Mouse (Mus musculus) inflammation-experienced regulatory T-cells, adult 16 weeks (primary cell): Measurements from ENCODE around the gene Pfkl. TPM values are rescaled to one million over a fixed set of nuclear protein-coding genes. Genes with fewer than 3 reads are reported as not detected.

Source experiments
- polyA plus RNA-seq: library from polyadenylated mRNA; unstranded; fragments of 100-300 nt; shearing (Covaris generic); gene quantifications from one replicate; pipeline ENCODE4 v1.2.1, GENCODE M21; 2017

Gene Pfkl
- polyA plus RNA-seq: 111 TPM

DNA sequence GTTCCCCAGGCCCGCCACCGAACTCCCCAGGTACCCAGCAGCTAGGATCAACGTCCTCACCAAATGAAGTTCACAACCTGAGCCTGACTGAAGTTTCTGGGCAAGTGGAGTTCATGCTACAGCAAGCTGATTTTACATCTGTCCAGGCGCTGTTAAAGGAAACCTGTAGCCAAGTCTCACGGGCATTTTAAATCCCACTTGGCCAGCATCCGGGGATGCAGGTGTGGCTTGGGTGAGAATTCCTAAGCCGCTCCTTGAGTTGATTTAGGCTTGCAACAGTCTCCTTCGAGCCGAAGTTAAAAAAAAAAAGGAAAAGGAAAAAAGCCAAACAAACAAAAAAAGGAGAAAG, at the start of gene Pfkl:
TSS of gene Pfkl (minus strand) at position 139 of the 349 bp plus-strand sequence.

DNA sequence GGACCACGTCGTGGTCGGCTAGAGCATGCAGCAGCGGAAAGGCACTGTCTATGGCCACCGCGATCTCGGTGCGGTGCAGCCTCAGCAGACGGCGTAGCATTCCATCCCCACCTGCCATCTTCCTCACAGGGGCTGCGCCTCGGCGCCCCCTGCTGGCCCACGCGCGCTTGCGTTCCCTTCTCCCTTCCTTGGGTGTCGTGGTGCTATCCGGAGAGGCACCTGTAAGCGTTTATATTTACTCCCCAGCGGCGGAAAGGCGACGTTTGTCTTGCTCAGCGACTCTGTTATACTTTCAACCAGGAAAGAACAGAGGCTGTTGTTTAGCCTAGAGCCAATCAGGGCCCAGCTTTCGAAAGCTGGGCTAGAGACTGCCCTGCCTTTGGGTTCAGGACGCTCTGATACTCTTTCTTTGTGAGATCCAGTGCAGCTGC, 33.5 kb upstream of the Pfkl start, which contains the start of gene Aire:
TSS of gene Aire (minus strand) at position 205 of the 431 bp plus-strand sequence.

DNA sequence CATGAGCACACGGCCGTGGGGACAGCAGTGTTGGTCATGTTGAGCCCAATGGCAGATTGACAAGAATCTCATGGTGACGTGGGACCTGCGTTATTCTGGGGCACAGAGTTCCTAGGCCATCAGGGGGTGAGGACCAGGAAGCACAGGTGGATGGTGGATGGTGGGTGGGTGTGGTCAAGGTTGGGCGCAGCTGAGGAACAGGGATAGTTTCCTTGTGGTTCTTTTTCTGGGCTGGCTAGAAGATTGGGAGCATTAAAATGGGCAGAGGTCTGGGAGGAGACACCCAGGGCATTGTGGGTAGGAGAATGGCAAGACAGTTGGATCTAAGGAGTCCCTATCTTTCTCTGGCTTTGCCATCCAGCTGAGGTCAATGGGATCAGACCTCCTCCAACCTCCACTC, 31.8 kb upstream of the Pfkl start, which contains the start of gene Dnmt3l:
TSS of gene Dnmt3l (plus strand) at position 301 of the 400 bp plus-strand sequence.

DNA sequence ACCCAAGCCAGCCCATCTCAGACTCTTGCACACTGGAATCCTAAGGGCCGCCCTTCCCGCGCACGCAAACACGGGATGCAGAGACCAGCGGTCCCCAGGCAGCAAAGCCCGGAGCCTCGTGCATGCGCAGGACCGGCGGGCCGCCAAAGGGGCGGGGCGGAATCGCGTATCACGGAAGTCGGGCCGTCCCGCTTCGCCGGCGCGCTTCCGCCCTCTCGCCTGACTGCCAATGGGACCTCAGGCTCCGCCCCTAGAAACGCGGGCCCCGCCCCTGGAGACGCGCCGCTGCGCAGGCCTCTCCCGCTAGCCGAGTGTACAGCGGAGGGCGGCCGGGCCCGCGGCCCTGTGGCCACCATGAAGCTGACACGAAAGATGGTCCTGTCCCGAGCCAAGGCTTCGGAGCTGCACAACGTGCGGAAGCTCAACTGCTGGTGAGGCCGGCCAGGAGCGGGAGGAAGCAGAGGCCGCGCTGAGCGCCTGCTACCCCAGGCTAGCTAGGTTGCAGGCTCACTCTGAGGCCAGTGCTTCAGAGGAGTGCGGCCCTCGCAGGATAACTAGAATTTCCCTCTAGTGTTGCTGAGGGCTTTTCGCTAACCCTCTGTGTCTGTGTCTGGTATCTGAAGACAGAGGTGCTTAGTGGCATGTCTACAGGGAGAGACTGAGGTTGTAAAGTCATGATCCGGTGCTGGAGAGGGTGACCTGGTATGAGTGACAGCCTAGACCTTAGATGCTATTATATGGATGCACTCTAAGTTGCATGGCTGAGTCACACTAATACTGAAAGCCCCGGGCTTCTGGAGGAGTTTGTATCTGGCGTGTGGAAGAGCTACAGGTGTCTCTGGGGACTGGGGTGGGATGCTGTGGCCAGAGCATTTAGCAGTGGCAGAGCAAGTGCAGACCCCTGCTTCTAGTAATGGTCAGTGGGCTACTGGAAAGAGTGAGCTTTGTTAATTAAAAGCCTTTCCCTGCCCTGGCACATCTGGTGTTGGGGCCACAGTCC, 31.2 kb downstream of the Pfkl start, which contains the start of gene 1810043G02Rik:
TSS of gene 1810043G02Rik (plus strand) at position 174 of the 1,000 bp plus-strand sequence.

DNA sequence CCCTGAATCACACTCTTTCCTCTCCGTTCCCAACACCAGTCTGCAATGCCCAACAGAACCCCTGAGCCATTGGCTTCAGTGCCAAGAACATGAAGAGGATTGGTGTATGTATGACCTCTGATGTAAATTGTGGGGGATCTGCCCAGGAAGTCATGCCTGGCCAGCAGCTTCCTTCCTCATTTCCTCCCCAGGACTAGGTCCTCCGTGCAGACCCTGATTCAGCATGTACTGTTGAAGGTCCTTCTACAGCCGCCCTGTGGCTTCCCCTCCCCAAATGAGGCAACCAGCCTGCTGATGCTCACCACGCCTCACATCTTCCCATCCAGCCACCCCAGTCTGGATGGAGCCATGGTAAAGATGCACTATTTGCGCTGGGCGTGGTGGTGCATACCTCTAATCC, 39.4 kb downstream of the Pfkl start, which contains the start of gene Trpm2:
TSS of gene Trpm2 (minus strand) at position 83 of the 400 bp plus-strand sequence.

Other genes starting within 250 kb of the Pfkl start
- not detected for gene Gm3238, start 238.8 kb downstream of the Pfkl start, polyA plus RNA-seq
- not detected for gene Gm7138, start 233.1 kb downstream of the Pfkl start, polyA plus RNA-seq
- not detected for gene Gm3250, start 227.5 kb downstream of the Pfkl start, polyA plus RNA-seq
- gene Gm7137, start 221.9 kb downstream of the Pfkl start, polyA plus RNA-seq: not detected
- gene Gm9639, start 215.0 kb downstream of the Pfkl start, polyA plus RNA-seq: not detected
- not detected for gene Gm19668, start 210.9 kb downstream of the Pfkl start, polyA plus RNA-seq
- gene Gm9507, start 198.2 kb downstream of the Pfkl start, polyA plus RNA-seq: not detected
- not detected for gene Gm2696, start 195.4 kb downstream of the Pfkl start, polyA plus RNA-seq
- not detected for gene Krtap10-4, start 183.0 kb downstream of the Pfkl start, polyA plus RNA-seq
- gene Krtap10-10, start 174.1 kb downstream of the Pfkl start, polyA plus RNA-seq: not detected
- gene Gm36176, start 163.3 kb downstream of the Pfkl start, polyA plus RNA-seq: not detected
- gene Gm10318, start 157.2 kb downstream of the Pfkl start, polyA plus RNA-seq: not detected
- not detected for gene Gm3285, start 148.1 kb downstream of the Pfkl start, polyA plus RNA-seq
- gene Lrrc3, start 107.5 kb downstream of the Pfkl start, polyA plus RNA-seq: not detected
- gene Trpm2, start 39.5 kb downstream of the Pfkl start, polyA plus RNA-seq: 0.71 TPM
- gene 1810043G02Rik, start 31.6 kb downstream of the Pfkl start, polyA plus RNA-seq: 11.9 TPM
- gene Dnmt3l, start 31.9 kb upstream of the Pfkl start, polyA plus RNA-seq: not detected
- gene Aire, start 33.5 kb upstream of the Pfkl start, polyA plus RNA-seq: 0.62 TPM
- gene Icosl, start 59.2 kb upstream of the Pfkl start, polyA plus RNA-seq: 13.2 TPM
- 68.1 TPM for gene D10Jhu81e, start 159.7 kb upstream of the Pfkl start, polyA plus RNA-seq
- 37.1 TPM for gene Pwp2, start 175.1 kb upstream of the Pfkl start, polyA plus RNA-seq
- gene Trappc10, start 234.6 kb upstream of the Pfkl start, polyA plus RNA-seq: 3.8 TPM